Mouse (Mus musculus): ENCODE data around the gene Ltb4r2.

DNA sequence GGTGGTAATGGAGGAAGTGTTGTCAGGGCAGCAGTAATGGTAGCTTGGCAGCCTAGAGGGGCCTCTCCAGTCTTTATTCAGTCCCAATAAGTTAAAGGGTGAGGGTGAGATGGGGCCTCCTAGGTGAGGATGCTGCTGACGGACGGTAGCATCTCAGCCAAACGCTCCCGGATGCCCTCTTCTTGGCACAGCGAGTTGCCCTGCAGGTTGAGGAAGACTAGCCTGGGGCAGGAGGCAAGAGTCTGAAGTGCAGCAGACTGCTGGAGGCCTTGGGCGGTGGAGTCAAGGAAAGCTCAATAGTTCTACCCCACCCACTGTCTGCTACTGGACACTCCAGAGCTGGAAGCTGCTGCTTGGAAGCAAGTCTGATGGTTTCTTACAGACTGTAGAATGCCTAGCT, 45.0 kb upstream of the Ltb4r2 start:
- TF ChIP-seq CTCF (conservative IDR thresholded peaks at IDR 0.05; ENCODE audit: low read length) (no peak), POU5F1 (IDR thresholded peaks at IDR 0.05; ENCODE audit: borderline replicate concordance, low read length) (no peak)
